ENCODE assay signal across 26 mouse cellular contexts in the genomic region with DNA sequence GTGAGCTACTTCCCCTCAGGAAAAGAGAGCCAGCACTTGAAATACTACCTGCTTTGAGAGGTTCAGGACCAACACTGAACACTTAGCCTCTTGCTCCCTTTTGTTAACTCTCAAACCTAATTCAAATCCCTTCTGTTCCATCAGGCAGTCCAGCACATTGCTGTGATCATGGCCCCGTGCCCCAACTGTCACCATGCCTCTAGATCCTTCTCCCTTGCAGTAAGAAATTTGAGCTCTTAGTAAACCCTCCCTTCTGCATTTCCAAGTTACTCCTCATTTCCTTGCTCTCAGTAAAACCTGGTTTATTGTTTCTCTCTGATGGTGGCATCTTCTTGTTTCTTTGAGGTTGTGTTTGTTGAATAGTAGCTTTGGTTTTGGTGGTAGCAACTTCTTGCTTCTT.
A peak's percentile ranks its signal among the peaks of the same experiment; 100 is the strongest.
DNase-seq lines count a peak whose midpoint lies in the region; ATAC-seq and TF ChIP-seq lines count a peak whose summit lies in the region.
"Had no signal": no experiment of that assay in that cellular context is flagged by ENCODE, and none has a peak within 500 bp of the region (broad histone marks: within the 10 kb centered on the region; RNA-seq: fewer than 3 reads in every experiment).

No protein-coding gene starts in this region.

- no peaks in the 10 kb centered on the region for H3K36me3 ChIP-seq in heart, embryonic 12.5 days
- H3K36me3 ChIP-seq in kidney, embryonic 15.5 days = no peaks in the 10 kb centered on the region
- no peaks in the 10 kb centered on the region for H3K36me3 ChIP-seq in kidney, postnatal 0 days (ENCODE audit: insufficient read depth, low read length)
- H3K36me3 ChIP-seq: embryonic facial prominence, embryonic 10.5 days; embryonic facial prominence, embryonic 12.5 days; forebrain, embryonic 15.5 days; G1E had no signal

- no peak overlapping the region for H3K9ac ChIP-seq in heart, embryonic 12.5 days
- H3K9ac ChIP-seq in kidney, embryonic 15.5 days = no peak overlapping the region
- no peak overlapping the region for H3K9ac ChIP-seq in kidney, postnatal 0 days (ENCODE audit: low read depth, low read length)
- H3K9ac ChIP-seq: embryonic facial prominence, embryonic 12.5 days; forebrain, embryonic 13.5 days; forebrain, embryonic 15.5 days had no signal

- no peak overlapping the region for H3K4me3 ChIP-seq in heart, embryonic 12.5 days
- no peak overlapping the region for H3K4me3 ChIP-seq in kidney, embryonic 15.5 days (replicated peaks)
- no peak overlapping the region for H3K4me3 ChIP-seq in kidney, postnatal 0 days (replicated peaks; ENCODE audit: low read depth, low read length)
- H3K4me3 ChIP-seq: embryonic facial prominence, embryonic 10.5 days; embryonic facial prominence, embryonic 12.5 days; forebrain, embryonic 13.5 days; forebrain, embryonic 15.5 days had no signal

- no peaks in the 10 kb centered on the region for H3K4me1 ChIP-seq in heart, embryonic 12.5 days (replicated peaks)
- H3K4me1 ChIP-seq in kidney, embryonic 15.5 days = 0 out of 2 replicates have a peak, but pooled peaks cover 3% of the 10 kb centered on the region
- no peaks in the 10 kb centered on the region for H3K4me1 ChIP-seq in kidney, postnatal 0 days (replicated peaks; ENCODE audit: insufficient read depth, low read length)
- H3K4me1 ChIP-seq: embryonic facial prominence, embryonic 10.5 days; embryonic facial prominence, embryonic 12.5 days had no signal

- no peak for TF ChIP-seq CTCF in kidney, postnatal 0 days (IDR thresholded peaks at IDR 0.05; ENCODE audit: low read depth)

- no peak overlapping the region for H3K4me2 ChIP-seq in heart, embryonic 12.5 days
- H3K4me2 ChIP-seq in kidney, embryonic 15.5 days = no peak overlapping the region
- no peak overlapping the region for H3K4me2 ChIP-seq in kidney, postnatal 0 days (ENCODE audit: low read length)
- H3K4me2 ChIP-seq: embryonic facial prominence, embryonic 12.5 days; forebrain, embryonic 13.5 days; forebrain, embryonic 15.5 days had no signal

- H3K27ac ChIP-seq in heart, embryonic 12.5 days (ENCODE audit: poor library complexity, severe bottlenecking) = no peak overlapping the region
- 0 out of 2 replicates have a peak overlapping the region, but pooled peaks have one; percentile 9 for H3K27ac ChIP-seq in kidney, embryonic 15.5 days
- H3K27ac ChIP-seq in kidney, postnatal 0 days = no peak overlapping the region
- H3K27ac ChIP-seq: embryonic facial prominence, embryonic 10.5 days; embryonic facial prominence, embryonic 12.5 days; forebrain, embryonic 13.5 days; forebrain, embryonic 15.5 days had no signal

- peak; percentile 6 for DNase-seq in heart, adult 11 months
- no peak for DNase-seq in kidney, adult 11 months
- peak; percentile 81 for DNase-seq in kidney, postnatal 0 days (ENCODE audit: low spot score)
- DNase-seq in kidney, adult 8-10 months = no peak
- peak; percentile 52 for DNase-seq in brain, adult 2 months (ENCODE audit: low read depth, low spot score)
- DNase-seq: adrenal gland, adult 8-10 months; adrenal gland, postnatal 14 days; adrenal gland, postnatal 36 days; B cell, adult 2 months; cerebellum, adult 11 months; cerebellum, adult 18-20 months; cerebellum, adult 8-10 months; cerebellum, adult 9-11 months; cerebellum, postnatal 14 days; cerebellum, postnatal 36 days had no signal

- ATAC-seq in heart, embryonic 12.5 days (ENCODE audit: insufficient number of reproducible peaks, low FRiP score) = no peak
- peak; percentile 84 for ATAC-seq in kidney, embryonic 15.5 days (replicated peaks; ENCODE audit: low FRiP score)
- ATAC-seq in kidney, postnatal 0 days (replicated peaks; ENCODE audit: low FRiP score, low read depth) = no peak
- ATAC-seq: activated CD4-positive, CD25-positive, alpha-beta regulatory T cell, adult 4 months; CD4-positive, CD25-positive, alpha-beta regulatory T cell, adult 4 months; forebrain, embryonic 13.5 days; forebrain, embryonic 15.5 days; Patski had no signal

- H3K9me3 ChIP-seq in heart, embryonic 12.5 days (replicated peaks) = no peaks in the 10 kb centered on the region; the same call in 1 of the 2 replicates
- H3K9me3 ChIP-seq in kidney, embryonic 15.5 days (replicated peaks) = no peaks in the 10 kb centered on the region
- no peaks in the 10 kb centered on the region for H3K9me3 ChIP-seq in kidney, postnatal 0 days (replicated peaks; ENCODE audit: low read length)
- H3K9me3 ChIP-seq: embryonic facial prominence, embryonic 10.5 days; embryonic facial prominence, embryonic 12.5 days; forebrain, embryonic 13.5 days; forebrain, embryonic 15.5 days had no signal

- WGBS in heart, embryonic 12.5 days = 72% methylated on average over 1 of the region's 1 CpGs
- 23% methylated on average over 1 of the region's 1 CpGs for WGBS in kidney, embryonic 15.5 days
- WGBS in kidney, postnatal 0 days = 27% methylated on average over 1 of the region's 1 CpGs

- no peaks in the 10 kb centered on the region for H3K27me3 ChIP-seq in heart, embryonic 12.5 days (replicated peaks)
- no peaks in the 10 kb centered on the region for H3K27me3 ChIP-seq in kidney, embryonic 15.5 days
- H3K27me3 ChIP-seq in kidney, postnatal 0 days (ENCODE audit: insufficient read depth, low read length) = no peaks in the 10 kb centered on the region
- H3K27me3 ChIP-seq: CH12.LX; embryonic facial prominence, embryonic 12.5 days; forebrain, embryonic 13.5 days; forebrain, embryonic 15.5 days; Patski had no signal

Comparison
In these comparisons a context has a peak if more than half of its experiments do, and no peak if none do; other contexts are left out.
1. DNase-seq: peak in heart, adult 11 months (single experiment), kidney, postnatal 0 days (single experiment) and brain, adult 2 months (single experiment); none in kidney, adult 11 months (single experiment) and kidney, adult 8-10 months (0 of 2).